Mouse (Mus musculus): ENCODE measurements around the gene Baz1b. TPM values are rescaled to one million over a fixed set of nuclear protein-coding genes. Genes with fewer than 3 reads are reported as not detected.

The Baz1b gene
- 69.6 and 92.7 TPM in 2 replicates for polyA plus RNA-seq (2011; ENCODE audit: insufficient read depth, insufficient read length, low replicate concordance, missing spikeins)

GRCm38 (mm10) chr5:135186621-135187348 is at the start of gene Baz1b:
Gene Baz1b (plus strand): TSS chr5:135187264.
- TF ChIP-seq POLR2A (IDR thresholded peaks at IDR 0.05; ENCODE audit: borderline replicate concordance, control insufficient read depth, low read depth, low read length) (peak; percentile 79; the same call in 1 of the 2 replicates), CTCF (IDR thresholded peaks at IDR 0.05; ENCODE audit: control insufficient read depth, insufficient read depth, low read length) (no peak)
- H3K27ac ChIP-seq (ENCODE audit: control insufficient read depth, insufficient read depth, low read depth, low read length, poor library complexity), result peak within 1 kb of the TSS; percentile 98
- under 1% methylated on average over 57 of the region's 57 CpGs for WGBS
- H3K4me3 ChIP-seq (replicated peaks; ENCODE audit: control insufficient read depth, low read depth, low read length), result peak within 1 kb of the TSS; percentile 84
- peaks cover 3% of the 10 kb centered on the region for H3K4me1 ChIP-seq (ENCODE audit: control insufficient read depth, insufficient read depth, low read length)

GRCm38 (mm10) chr5:135139881-135140280 is 47.2 kb upstream of the Baz1b start:
- Histone ChIP-seq H3K4me3 (replicated peaks; ENCODE audit: control insufficient read depth, low read depth, low read length) (no peak overlapping the region), H3K27ac (ENCODE audit: control insufficient read depth, insufficient read depth, low read depth, low read length, poor library complexity) (no peak overlapping the region), H3K4me1 (ENCODE audit: control insufficient read depth, insufficient read depth, low read length) (no peaks in the 10 kb centered on the region; the same call in 1 of the 2 replicates)
- 73% methylated on average over 2 of the region's 2 CpGs for WGBS
- TF ChIP-seq CTCF (IDR thresholded peaks at IDR 0.05; ENCODE audit: control insufficient read depth, insufficient read depth, low read length) (no peak), POLR2A (IDR thresholded peaks at IDR 0.05; ENCODE audit: borderline replicate concordance, control insufficient read depth, low read depth, low read length) (no peak)

- H3K4me3 ChIP-seq (replicated peaks; ENCODE audit: control insufficient read depth, low read depth, low read length), result no peak overlapping the region
- peaks cover 3% of the 10 kb centered on the region for H3K4me1 ChIP-seq (ENCODE audit: control insufficient read depth, insufficient read depth, low read length)
- 55% methylated on average over 4 of the region's 4 CpGs for WGBS
- no peak overlapping the region for H3K27ac ChIP-seq (ENCODE audit: control insufficient read depth, insufficient read depth, low read depth, low read length, poor library complexity)
- TF ChIP-seq CTCF (IDR thresholded peaks at IDR 0.05; ENCODE audit: control insufficient read depth, insufficient read depth, low read length) (no peak), POLR2A (IDR thresholded peaks at IDR 0.05; ENCODE audit: borderline replicate concordance, control insufficient read depth, low read depth, low read length) (no peak)
Measured at GRCm38 (mm10) chr5:135144469-135144868, 42.6 kb upstream of the Baz1b start.

- no peak overlapping the region for H3K4me3 ChIP-seq (replicated peaks; ENCODE audit: control insufficient read depth, low read depth, low read length)
- TF ChIP-seq CTCF (IDR thresholded peaks at IDR 0.05; ENCODE audit: control insufficient read depth, insufficient read depth, low read length) (no peak), POLR2A (IDR thresholded peaks at IDR 0.05; ENCODE audit: borderline replicate concordance, control insufficient read depth, low read depth, low read length) (no peak)
- 9% methylated on average over 3 of the region's 3 CpGs for WGBS
- H3K4me1 ChIP-seq (ENCODE audit: control insufficient read depth, insufficient read depth, low read length), result peaks cover 4% of the 10 kb centered on the region
- H3K27ac ChIP-seq (ENCODE audit: control insufficient read depth, insufficient read depth, low read depth, low read length, poor library complexity), result no peak overlapping the region
Measured at GRCm38 (mm10) chr5:135145532-135145931, 41.5 kb upstream of the Baz1b start.

GRCm38 (mm10) chr5:135145955-135146354 is 41.1 kb upstream of the Baz1b start:
- no peak overlapping the region for H3K4me3 ChIP-seq (replicated peaks; ENCODE audit: control insufficient read depth, low read depth, low read length)
- H3K27ac ChIP-seq (ENCODE audit: control insufficient read depth, insufficient read depth, low read depth, low read length, poor library complexity), result no peak overlapping the region
- H3K4me1 ChIP-seq (ENCODE audit: control insufficient read depth, insufficient read depth, low read length), result peaks cover 4% of the 10 kb centered on the region
- TF ChIP-seq POLR2A (IDR thresholded peaks at IDR 0.05; ENCODE audit: borderline replicate concordance, control insufficient read depth, low read depth, low read length) (no peak), CTCF (IDR thresholded peaks at IDR 0.05; ENCODE audit: control insufficient read depth, insufficient read depth, low read length) (no peak)

- Histone ChIP-seq H3K4me1 (ENCODE audit: control insufficient read depth, insufficient read depth, low read length) (peaks cover 4% of the 10 kb centered on the region), H3K4me3 (replicated peaks; ENCODE audit: control insufficient read depth, low read depth, low read length) (peak overlapping the region; percentile 84), H3K27ac (ENCODE audit: control insufficient read depth, insufficient read depth, low read depth, low read length, poor library complexity) (peak overlapping the region; percentile 98)
- WGBS, result under 1% methylated on average over 13 of the region's 13 CpGs
- TF ChIP-seq POLR2A (IDR thresholded peaks at IDR 0.05; ENCODE audit: borderline replicate concordance, control insufficient read depth, low read depth, low read length) (no peak), CTCF (IDR thresholded peaks at IDR 0.05; ENCODE audit: control insufficient read depth, insufficient read depth, low read length) (no peak)
Measured at GRCm38 (mm10) chr5:135148715-135149052, 38.4 kb upstream of the Baz1b start.

GRCm38 (mm10) chr5:135149053-135149819 is 37.8 kb upstream of the Baz1b start, which contains the start of gene Tbl2:
Gene Tbl2 (plus strand): TSS chr5:135149657.
- under 1% methylated on average over 63 of the region's 63 CpGs for WGBS
- Histone ChIP-seq H3K27ac (ENCODE audit: control insufficient read depth, insufficient read depth, low read depth, low read length, poor library complexity) (peak within 1 kb of the TSS; percentile 98), H3K4me3 (replicated peaks; ENCODE audit: control insufficient read depth, low read depth, low read length) (peak within 1 kb of the TSS; percentile 84), H3K4me1 (ENCODE audit: control insufficient read depth, insufficient read depth, low read length) (peaks cover 4% of the 10 kb centered on the region)
- peak; percentile 83 for TF ChIP-seq POLR2A (IDR thresholded peaks at IDR 0.05; ENCODE audit: borderline replicate concordance, control insufficient read depth, low read depth, low read length)
- TF ChIP-seq CTCF (IDR thresholded peaks at IDR 0.05; ENCODE audit: control insufficient read depth, insufficient read depth, low read length), result no peak

GRCm38 (mm10) chr5:135149820-135150178 is 37.3 kb upstream of the Baz1b start:
- under 1% methylated on average over 23 of the region's 23 CpGs for WGBS
- H3K27ac ChIP-seq (ENCODE audit: control insufficient read depth, insufficient read depth, low read depth, low read length, poor library complexity), result peak overlapping the region; percentile 98
- TF ChIP-seq CTCF (IDR thresholded peaks at IDR 0.05; ENCODE audit: control insufficient read depth, insufficient read depth, low read length) (no peak), POLR2A (IDR thresholded peaks at IDR 0.05; ENCODE audit: borderline replicate concordance, control insufficient read depth, low read depth, low read length) (no peak)
- H3K4me1 ChIP-seq (ENCODE audit: control insufficient read depth, insufficient read depth, low read length), result peaks cover 4% of the 10 kb centered on the region
- peak overlapping the region; percentile 80 for H3K4me3 ChIP-seq (replicated peaks; ENCODE audit: control insufficient read depth, low read depth, low read length)
